Mouse (Mus musculus): ENCODE data around the gene Odaph.
"Not testable (repeated sequence)": the region's sequence is repeated elsewhere in the genome, so short reads cannot be mapped to it uniquely, and the experiment has no call there.

Gene Odaph

DNA sequence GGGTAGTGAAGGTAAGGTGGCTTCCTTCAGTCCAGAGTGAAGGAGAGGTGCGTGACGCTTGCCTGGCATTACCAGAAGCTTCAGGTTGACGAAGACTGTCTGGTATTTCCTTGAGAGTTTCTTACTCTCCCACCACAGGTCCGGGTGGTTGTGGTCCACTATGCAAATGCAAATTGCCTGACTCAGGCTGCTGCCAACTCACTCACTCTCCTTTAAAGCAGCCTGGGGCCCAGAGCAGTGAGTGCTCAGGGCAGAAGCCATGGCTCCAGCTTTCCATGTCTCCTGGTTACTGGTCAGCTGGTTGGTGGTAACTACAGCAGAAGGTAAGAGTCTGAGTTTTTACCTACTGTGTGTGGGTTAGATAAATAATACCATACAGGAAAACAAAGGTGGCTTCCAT, at the start of gene Odaph:
Odaph (plus strand) TSS at position 240 of the 400 bp plus-strand sequence.
- DNase-seq, result no peak

DNA sequence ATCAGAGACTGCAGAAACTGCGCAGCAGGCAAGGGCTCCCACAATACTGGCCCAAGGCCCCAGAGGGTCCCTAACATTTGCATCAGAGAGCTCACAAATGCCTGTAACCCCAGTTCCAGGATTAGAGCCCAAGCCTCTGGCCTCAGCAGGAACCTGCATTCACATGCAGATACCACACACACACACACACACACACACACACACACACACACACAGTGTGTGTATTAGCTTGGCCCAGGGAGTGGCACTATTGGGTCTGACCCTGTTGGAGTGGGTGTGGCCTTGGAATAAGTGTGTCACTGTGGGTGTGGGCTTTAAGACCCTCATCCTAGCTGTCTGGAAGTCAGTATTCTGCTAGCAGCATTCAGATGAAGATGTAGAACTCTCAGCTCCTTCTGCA, 41.7 kb upstream of the Odaph start:
- not testable (repeated sequence) for DNase-seq

DNA sequence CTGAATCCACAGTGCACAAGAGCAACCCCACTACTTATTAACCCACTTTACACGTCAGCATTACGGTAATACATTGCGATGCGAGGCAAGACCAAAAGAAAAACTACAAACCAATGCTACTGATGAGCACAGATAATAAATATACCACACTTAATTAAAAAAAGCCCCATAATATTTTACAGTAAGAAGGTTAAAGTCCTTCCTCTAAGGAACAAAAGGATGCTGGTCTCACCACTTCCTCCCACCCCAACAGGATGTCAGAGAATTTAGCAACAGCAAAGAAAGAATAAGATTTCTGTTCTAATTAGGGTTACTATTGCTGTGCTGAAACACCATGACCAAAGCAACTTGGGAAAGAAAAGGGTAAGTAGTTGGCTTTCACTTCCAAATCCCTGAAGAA, 40.3 kb upstream of the Odaph start:
- no peak for DNase-seq

DNA sequence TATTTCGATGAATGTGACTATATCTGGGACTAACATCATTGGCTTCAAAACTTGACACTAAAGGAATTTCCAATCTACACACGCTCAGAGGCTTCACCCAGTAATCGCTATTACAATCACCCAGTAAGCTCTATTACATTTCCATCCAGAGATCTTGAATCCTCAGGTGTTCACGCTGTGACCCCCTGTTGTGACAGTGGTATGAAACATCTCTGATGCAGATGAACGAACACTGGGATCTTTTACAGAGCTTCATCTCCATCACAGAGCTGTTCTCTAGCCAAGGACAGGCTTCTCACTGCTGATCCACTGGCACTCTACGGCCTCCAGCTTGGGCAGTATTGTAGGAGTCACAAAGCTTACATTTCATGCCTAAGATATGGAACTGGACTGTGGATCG, 37.8 kb upstream of the Odaph start:
- DNase-seq, result no peak

DNA sequence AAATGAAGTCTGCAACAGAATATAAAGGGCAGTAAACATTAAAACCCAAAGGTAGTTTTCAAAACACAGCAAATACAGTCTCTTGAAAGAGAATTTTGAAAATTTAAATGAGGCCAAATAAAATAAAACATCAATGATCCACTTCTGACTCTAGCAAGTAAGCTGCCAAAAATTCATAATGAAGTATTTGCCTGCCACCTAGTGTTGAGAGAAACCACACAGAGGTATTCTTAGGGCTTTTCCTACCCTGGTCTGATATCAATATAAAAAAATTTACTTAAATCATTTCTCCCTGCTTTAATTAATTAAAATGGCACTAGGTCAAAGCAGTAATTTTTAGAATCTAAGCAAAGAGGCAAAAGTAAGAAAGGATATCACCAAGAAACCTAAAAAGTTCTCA, 35.9 kb upstream of the Odaph start:
- no peak for DNase-seq

DNA sequence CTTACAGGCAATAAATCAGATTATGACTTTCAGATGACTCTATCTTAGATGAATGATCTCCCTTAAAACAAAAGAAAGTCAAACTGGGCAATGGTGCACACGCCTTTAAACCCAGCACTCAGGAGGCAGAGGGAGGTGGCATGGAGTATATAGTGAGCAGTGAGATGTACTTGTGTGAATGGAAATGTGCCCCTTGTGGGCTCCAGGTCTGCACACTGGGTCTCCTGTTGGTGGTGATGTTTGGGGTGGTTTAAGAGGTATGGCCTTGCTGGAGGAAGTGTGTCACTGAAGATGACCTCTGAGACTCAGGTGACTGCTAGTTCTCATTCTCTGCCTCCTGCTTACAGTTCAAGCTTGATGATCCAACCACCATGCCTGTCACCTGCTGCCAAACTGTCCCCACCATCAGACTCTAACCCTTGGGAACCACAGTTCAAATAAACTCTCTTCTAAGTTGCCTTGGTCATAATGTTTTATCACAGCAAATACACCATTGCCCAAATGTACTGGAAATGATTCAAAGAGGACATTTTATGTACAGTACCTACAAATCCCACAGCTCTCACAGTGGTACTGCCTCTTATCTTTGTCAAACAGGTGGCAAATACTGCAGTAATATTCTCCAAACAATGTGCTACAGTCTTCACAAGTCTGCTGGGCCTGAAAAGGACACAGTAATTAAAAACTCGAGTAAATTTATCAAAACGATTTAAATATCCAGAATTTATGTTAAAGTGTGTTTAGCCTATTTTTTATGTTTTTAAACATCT, 30.1 kb upstream of the Odaph start:
- DNase-seq, result no peak

DNA sequence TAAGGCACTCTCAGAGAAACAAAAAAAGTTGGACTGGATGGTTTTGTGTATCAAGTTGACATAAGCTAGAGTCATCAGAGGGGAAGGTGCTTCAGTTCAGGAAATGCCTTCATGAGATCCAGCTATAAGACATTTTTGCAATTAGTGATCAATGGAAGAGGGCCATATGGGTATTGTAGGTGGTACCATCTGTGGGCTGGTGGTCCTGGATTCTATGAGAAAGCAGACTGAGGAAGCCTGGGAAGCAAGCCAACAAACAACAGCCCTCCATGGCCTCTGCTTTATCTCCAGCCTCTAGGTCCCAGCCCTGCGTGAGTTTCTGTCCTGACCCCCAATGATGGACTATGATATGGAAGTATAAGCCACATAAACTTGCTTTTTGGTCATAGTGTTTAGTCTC, 28.2 kb upstream of the Odaph start:
- DNase-seq, result no peak

DNA sequence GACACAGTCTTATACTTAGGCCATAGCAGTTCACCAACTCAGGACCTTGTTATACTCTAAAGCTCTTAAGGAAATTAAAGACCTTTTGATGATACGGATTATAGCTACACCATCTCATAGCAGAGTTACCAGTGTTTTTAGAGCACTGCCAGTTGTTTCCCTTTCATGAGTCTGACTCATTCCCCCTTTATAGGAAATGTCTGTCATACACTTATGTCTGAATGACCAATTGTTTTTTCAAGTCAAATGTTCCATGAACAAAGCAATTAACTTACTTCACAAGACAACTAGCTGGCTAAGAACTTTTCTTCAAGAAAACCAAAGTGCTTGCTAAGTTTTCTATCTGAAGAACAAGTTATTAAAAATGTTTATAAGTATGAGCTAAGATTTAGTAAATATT, 27.3 kb upstream of the Odaph start:
- DNase-seq, result no peak

DNA sequence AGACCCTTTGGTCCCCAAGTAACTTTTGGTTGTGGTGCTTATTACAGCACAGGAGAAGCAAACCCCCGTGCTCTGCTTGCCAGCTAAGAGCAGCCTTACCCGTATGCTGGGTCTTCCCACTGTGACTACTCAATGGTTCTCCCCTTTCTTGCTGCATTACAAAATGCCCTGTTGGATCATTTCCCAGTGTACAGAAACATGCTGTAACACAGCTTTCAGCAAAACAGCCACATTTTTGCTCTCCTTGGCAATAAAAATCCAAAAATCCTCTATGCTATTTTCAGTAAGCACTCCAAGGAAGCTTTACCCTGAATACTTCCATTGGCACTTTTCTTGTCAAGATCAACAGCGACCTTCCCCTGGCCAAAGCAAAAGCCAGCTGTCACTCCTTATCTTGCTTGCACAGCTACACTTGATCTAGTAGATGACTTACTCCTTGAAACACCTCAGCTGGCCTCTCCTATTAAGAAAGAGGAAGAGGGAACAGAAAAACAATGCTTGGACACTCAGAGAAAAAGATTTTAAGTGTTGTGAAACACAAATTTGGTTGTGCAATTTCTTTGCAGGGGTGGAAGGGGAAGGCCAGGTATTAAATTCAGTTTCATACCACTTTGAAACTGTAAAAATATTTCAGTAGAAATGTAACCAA, 26.5 kb upstream of the Odaph start:
- DNase-seq, result no peak

DNA sequence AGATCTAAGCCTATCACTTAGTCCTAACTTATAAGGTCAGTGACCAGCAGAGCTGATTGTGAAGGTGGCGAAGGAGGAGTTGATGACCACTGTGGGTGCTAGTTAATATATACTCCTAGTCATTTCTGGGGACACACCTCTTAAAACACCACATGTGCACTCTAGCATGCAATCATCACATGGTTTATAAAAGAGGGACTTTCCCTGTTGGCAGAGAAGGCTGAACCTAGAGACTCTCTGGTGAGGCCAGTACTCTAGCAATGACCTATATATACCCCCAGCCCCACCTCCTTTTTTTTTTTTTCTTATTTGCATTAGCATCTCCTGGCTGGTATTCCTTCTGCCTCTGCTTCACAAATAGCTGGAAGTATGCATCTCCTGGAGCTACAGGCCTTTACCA, 25.9 kb upstream of the Odaph start:
- peak in 1 of 2 experiments; percentile 16 for DNase-seq

DNA sequence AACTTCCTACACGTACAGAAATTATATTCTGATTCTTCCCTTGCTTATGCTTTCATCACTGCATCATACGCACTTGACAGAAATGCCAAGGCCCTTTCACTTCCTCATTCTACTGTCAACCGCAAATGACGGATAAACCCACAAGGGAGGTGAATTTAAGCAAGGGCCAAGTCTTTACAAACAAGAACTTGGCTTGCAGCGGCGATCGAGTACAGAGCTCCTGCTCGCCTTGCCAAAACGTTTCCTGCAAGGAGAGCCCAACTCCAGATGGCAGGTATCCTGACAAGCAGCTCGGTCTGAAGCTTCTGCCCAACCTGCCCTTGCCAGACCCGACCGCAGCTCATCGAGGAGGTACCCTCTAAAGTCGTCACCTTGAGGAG, 25.0 kb upstream of the Odaph start:
- DNase-seq, result no peak

DNA sequence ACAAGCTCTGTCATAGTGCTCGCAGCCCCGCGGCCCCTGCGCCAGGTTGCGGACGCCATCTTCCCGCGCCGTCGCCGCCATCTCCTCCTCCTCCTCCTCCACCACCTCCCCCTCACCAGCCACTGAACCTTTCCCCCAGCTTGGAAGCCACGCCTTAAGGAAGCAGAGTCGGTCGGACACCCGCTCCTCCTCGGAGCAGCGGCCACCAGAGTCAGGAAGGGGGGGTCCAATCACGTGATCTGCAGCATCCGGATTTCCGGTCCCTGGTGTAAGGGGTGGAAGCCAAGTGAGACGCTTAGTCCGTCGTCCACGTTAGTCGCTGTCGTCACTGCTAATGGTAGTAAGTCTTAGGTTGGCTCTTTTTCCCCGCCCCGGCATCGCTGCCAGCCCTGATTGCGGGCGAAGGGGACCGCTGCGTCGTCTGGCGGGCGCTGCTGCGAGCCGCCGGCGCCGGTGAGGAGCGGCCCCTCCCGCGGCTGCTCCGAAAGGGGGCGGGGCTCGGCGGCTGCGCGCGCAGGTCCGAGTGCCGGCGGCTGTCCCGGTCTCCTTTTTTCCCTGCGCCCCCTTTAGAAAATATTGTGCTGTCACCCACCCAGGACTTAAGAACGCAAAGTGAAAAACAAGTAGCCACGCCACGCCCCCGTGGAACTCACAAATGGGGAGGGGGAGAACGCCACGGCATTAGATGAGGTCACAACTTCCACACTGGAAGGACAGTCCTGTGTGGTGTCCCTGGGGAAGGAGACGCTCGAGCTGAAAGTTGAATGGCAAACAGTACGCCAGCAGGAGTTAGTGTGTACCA, 24.4 kb upstream of the Odaph start, which contains the start of gene Rchy1:
Rchy1 (minus strand) TSS at position 430 of the 802 bp plus-strand sequence.
- DNase-seq, result peak; percentile 89 to 91

DNA sequence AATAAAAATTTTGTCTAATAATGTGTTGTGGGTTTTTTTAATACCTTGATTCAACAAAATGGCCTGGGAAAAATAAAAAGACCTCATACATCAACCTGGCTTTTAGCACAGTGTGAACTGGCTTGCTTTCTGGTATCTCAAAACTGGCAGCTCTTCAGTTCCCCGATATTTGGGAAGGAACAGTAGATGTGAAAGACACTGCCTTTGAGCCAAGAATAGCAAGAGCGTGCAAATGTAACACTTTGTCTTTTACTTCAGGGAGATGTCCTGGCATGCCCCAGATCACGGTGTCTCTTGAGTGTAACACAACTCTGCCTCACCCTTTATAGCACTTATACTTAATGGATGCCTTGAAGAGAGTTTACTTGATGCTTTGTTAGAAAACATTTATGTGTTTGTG, 15.2 kb upstream of the Odaph start:
- DNase-seq, result no peak

DNA sequence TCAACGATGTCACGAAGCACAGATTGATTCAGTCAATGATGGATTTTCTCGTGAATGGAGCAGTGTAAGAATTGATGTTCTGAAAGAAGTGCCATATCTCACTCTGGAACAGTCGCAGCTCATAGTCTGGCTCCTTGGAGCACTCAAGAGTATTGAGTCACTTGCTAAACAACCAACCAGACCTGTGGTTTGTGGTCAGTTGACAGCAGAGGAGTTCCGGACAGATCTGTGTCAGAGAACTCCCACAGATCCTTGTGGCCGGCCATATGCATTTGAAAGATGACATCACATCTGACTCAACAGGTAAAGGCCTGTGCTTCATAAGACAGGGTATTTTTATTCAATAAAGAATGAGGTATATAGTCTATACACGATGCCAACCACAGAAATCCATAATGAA, 13.3 kb upstream of the Odaph start:
- DNase-seq, result no peak

DNA sequence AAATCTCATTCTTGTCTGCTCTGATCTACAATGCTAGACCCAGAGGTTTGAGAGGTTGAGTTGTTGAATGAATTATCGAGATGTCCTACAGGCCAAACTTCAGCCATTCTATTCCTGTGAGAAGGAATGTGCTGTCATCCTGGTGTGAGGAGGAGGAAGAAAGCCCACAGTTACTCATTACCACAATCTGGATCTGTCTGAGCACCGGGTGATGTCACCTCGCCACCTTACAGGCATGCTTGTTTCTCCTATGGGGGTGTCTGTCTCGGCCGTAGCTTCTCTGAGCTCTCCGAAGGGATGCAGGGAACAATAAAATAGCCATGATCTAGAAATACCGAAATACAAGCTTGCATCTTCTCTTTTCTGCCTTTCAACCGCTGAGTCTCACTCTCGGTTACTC, 11.5 kb upstream of the Odaph start:
- DNase-seq, result no peak

DNA sequence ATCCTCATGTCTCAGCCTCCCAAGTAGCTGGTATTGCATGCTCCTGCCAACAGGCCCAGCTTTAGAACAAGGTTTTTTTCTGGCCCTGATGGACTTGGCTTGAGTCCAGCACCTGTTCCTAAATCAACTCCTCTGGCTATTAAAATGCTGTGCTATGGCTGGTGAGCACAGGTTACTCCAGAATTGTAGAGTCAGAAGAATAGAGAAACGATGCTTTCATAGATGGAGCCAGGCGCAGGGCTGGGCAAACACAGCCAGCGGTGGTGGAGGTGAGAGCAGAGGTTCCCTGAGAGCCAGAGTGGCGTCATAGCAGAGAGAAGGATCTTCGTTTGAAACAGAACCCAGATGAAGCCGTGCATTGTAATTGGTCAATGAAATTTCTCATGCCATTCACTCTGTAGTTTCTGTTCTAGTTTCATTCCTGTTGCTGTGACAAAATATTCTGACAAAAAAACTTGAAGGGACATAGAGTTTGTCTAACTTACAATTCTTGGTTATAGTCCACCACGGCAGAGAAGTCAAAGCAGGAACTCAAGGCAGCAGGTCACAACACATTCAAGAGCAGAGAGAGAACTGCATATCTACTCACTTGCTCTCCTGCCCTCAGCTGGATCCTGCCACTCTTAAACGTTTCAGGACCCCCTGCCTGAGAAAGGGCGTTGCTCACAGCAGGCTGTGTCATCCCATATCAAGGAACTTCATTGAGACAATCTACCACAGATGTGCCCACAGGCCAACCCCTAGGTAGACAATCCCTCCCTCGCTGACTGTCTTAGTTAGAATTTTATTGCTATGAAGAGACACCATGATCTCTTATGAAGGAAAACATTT, 10.5 kb upstream of the Odaph start:
- DNase-seq, result no peak

DNA sequence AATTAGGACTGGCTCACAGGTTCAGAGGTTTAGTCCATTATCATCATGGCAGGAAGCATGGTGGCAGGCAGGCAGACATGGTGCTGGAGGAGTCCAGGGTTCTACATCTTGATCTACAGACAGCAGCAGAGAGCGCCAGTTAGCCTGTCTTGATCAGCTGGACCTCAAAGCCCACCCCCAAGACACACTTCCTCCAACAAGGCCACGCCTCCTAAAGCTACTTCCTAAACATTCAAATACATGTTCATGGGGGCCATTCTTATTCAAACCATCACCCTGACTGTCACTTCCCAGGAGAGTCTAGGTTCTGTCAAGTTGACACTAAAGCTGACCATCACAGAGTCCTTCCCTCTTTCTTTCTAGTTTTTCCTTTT, 9.9 kb upstream of the Odaph start:
- no peak for DNase-seq

DNA sequence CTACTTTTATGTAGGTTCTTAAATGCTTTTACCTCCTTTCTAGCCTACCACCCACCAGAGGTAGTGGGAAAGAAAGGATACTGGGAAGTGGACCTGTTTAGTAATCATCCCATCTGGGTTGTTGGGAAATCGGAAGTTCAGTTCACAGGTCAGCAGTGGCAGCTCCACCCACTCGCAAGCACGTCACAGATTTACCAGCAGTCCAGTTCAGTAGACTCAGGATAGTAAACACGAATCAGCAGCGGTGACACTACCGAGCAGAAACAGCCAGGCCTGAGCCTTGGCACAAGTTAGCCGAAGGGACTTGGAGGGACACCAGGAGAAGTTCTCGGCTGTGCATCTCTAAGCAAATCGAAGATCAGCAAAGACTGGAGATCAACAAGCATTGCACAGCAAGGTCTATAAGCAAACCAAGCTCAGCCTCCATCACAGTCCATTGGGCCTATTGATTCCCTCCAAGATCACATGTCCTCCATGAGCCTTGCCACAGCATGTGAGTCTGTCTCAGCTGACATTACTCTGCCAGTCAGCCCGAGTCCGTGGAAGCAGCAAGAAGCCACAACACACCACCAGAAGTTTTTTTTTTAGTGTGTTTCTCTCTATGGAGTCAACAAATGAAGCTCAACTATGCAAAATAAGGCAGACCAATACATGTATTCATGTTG, 6.0 kb upstream of the Odaph start:
- DNase-seq, result no peak

DNA sequence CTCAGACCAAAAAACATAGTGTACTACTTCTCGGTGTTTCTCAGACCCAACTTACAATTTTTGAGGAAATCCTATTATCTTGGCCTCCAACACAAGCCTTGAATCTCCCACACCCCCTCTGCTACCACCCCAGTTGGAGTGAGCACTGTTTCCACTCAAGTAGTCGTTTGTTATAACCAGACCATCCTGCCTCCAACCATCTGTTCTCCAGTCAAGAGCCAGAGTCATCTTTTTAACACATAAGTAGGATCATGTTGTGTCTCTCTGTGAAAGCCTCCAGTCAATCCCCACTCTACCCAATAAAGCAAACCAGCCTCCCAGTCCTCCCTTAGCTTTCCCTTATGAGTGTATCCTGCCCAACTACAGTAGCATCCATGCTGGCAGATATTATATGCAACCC, 3.8 kb upstream of the Odaph start:
- DNase-seq, result no peak

DNA sequence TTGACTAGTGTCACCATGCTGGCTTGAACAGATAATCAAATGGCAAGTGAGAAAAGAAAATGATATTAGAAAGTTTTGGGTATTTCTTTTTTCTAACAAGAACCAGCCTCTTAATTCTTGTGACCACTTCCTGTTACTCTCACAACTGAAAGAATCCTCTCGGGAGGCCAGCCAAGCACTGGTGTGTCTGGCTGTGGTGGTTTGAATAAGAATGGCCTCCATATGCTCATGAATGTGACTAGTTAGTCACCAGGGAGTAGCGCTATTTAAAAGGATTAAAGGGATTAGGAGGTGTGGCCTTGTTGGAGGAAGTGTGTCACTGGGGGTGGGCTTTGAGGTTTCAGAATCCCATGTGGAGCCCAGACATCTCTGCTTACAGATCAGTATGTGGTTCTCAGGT, 1.6 kb upstream of the Odaph start:
- DNase-seq, result no peak

DNA sequence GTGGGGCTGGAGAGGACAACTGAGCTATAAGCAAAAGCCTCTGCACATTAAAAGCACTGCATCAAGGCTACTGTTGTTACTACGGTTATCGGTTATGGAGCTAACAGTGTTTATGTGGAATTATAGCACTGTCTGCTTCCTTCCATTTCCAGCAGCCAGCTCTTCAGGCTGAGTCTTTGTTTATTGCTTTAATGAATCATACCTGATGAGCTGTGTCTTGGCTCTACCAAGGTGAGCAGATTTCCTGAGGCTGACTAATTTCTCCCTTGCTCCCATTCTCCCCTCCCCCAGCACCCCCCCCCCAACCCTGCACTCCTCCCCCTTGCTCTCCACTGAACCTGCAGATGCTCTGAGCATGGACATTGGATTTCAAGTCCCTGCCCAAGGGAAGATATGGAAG, 524 bp downstream of the Odaph start:
- DNase-seq, result no peak

DNA sequence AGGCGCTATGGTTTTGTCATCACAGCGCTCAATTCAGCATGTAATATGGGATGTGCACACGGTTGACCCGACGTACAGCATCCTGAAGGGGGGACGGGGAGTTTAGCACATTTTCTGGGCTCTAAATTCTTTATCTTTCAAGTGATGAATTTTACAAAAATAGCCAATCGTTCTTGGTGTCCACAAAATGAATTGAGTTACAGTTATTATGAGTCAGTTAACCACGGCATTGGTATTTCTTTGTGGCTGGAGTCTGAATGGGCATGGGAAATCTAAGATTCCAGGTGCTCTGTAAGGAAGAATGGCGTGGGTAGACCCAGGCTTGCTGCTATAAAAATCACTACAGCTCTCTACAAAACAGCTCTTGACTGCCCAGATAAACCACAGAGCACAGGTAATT, 2.0 kb downstream of the Odaph start:
- no peak for DNase-seq

Data from spleen, adult 18-20 months (tissue).